Comparison of ENCODE assay signal across 10 mouse cellular contexts in the genomic region with DNA sequence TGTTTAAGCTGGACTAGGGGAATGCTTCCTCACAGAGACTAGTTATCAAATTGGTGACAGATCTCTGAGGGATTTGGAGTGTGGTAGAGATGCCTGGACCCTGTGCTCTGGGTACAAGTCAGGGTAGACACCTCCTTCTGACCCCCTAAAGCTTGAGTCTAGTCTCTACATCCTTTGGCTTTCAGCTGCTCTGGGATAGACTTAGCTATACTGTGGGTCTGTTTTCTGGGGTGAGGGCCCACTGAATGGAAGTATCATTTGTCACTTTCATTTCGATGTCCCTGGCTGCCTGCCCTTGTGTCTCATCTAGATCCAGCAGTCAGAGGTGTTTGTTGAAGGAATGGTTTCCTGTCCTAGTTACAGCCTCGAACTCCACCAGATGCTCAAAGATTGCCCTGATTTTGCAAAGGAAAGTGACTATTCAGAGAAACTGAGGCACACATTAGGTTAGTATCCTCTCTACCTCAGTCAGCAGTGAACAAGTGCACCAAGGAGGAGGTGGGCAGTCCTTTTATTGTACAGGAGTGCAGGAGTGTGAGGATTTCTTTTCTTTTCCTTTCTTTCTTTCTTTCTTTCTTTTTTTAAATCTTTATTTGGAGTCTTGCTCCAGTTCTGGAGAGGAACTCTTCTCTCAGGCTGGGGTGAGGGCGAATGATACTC. TPM values are rescaled to one million over a fixed set of nuclear protein-coding genes. Genes with fewer than 3 reads are reported as not detected.
DNase-seq lines count a peak whose midpoint lies in the region; ATAC-seq and TF ChIP-seq lines count a peak whose summit lies in the region.
"Had no signal": no experiment of that assay in that cellular context is flagged by ENCODE, and none has a peak within 500 bp of the region (broad histone marks: within the 10 kb centered on the region; RNA-seq: fewer than 3 reads in every experiment).

No protein-coding gene starts in this region.

- peak overlapping the region; percentile 54 for H3K4me2 ChIP-seq in heart, embryonic 14.5 days (ENCODE audit: low read length)
- peak overlapping the region; percentile 32; the same call in 1 of the 2 replicates for H3K4me2 ChIP-seq in stomach, embryonic 14.5 days (replicated peaks; ENCODE audit: low read depth, low read length)
- H3K4me2 ChIP-seq in stomach, postnatal 0 days (replicated peaks; ENCODE audit: low read depth) = no peak overlapping the region; the same call in 1 of the 2 replicates
- peak overlapping the region; percentile 52 for H3K4me2 ChIP-seq in limb, embryonic 13.5 days (replicated peaks)
- peak overlapping the region; percentile 49; the same call in 1 of the 2 replicates for H3K4me2 ChIP-seq in stomach, embryonic 16.5 days (ENCODE audit: low read depth, low read length)

- H3K9ac ChIP-seq in heart, embryonic 14.5 days (ENCODE audit: low read length) = no peak overlapping the region
- H3K9ac ChIP-seq in stomach, embryonic 14.5 days (replicated peaks; ENCODE audit: low read depth, low read length) = no peak overlapping the region
- H3K9ac ChIP-seq in stomach, postnatal 0 days (ENCODE audit: low read length) = no peak overlapping the region
- H3K9ac ChIP-seq in limb, embryonic 13.5 days = no peak overlapping the region
- H3K9ac ChIP-seq in stomach, embryonic 16.5 days (ENCODE audit: low read length) = no peak overlapping the region

- H3K4me3 ChIP-seq in heart, embryonic 14.5 days (ENCODE audit: control insufficient read depth in 1 of 2, insufficient read depth in 1 of 2, low read depth in 1 of 2, low read length in 2 of 2) = no peak overlapping the region
- no peak overlapping the region for H3K4me3 ChIP-seq in stomach, embryonic 14.5 days (ENCODE audit: low read depth, low read length)
- no peak overlapping the region for H3K4me3 ChIP-seq in stomach, postnatal 0 days (ENCODE audit: low read depth, low read length)
- H3K4me3 ChIP-seq in limb, embryonic 13.5 days = no peak overlapping the region
- no peak overlapping the region for H3K4me3 ChIP-seq in stomach, embryonic 16.5 days (replicated peaks; ENCODE audit: low read length)

- no peaks in the 10 kb centered on the region for H3K4me1 ChIP-seq in heart, embryonic 14.5 days (ENCODE audit: control insufficient read depth in 2 of 2, insufficient read depth in 2 of 2, low read length in 2 of 2)
- H3K4me1 ChIP-seq in stomach, embryonic 14.5 days (ENCODE audit: control insufficient read depth, insufficient read depth, low read length) = no peaks in the 10 kb centered on the region
- H3K4me1 ChIP-seq in stomach, postnatal 0 days (replicated peaks; ENCODE audit: control insufficient read depth, insufficient read depth) = no peaks in the 10 kb centered on the region
- 0 out of 2 replicates have a peak, but pooled peaks cover 6% of the 10 kb centered on the region for H3K4me1 ChIP-seq in limb, embryonic 13.5 days
- no peaks in the 10 kb centered on the region for H3K4me1 ChIP-seq in stomach, embryonic 16.5 days (ENCODE audit: control insufficient read depth, insufficient read depth, low read length)

- no peaks in the 10 kb centered on the region for H3K27me3 ChIP-seq in heart, embryonic 14.5 days (ENCODE audit: control insufficient read depth, insufficient read depth, low read length)
- H3K27me3 ChIP-seq in stomach, embryonic 14.5 days (ENCODE audit: control insufficient read depth, insufficient read depth, low read length) = no peaks in the 10 kb centered on the region
- H3K27me3 ChIP-seq in stomach, postnatal 0 days (ENCODE audit: control insufficient read depth, insufficient read depth, low read length) = no peaks in the 10 kb centered on the region
- H3K27me3 ChIP-seq in limb, embryonic 13.5 days = no peaks in the 10 kb centered on the region
- no peaks in the 10 kb centered on the region for H3K27me3 ChIP-seq in stomach, embryonic 16.5 days (ENCODE audit: control insufficient read depth, insufficient read depth, low read length)
- H3K27me3 ChIP-seq: Patski had no signal

- H3K27ac ChIP-seq in heart, embryonic 14.5 days (replicated peaks in 1 of 2; ENCODE audit: control insufficient read depth in 1 of 2, insufficient read depth in 1 of 2, low read depth in 2 of 2, low read length in 2 of 2) = no peak overlapping the region
- H3K27ac ChIP-seq in stomach, embryonic 14.5 days (ENCODE audit: low read length) = no peak overlapping the region
- no peak overlapping the region for H3K27ac ChIP-seq in stomach, postnatal 0 days (replicated peaks)
- H3K27ac ChIP-seq in limb, embryonic 13.5 days = no peak overlapping the region
- H3K27ac ChIP-seq in stomach, embryonic 16.5 days (ENCODE audit: low read length) = no peak overlapping the region

- no peak for TF ChIP-seq EP300 in stomach, postnatal 0 days (optimal IDR thresholded peaks at IDR 0.05)

- WGBS in heart, embryonic 14.5 days = 24% methylated on average over 3 of the region's 3 CpGs
- WGBS in stomach, embryonic 14.5 days = 27% methylated on average over 3 of the region's 3 CpGs
- 29% methylated on average over 3 of the region's 3 CpGs for WGBS in stomach, postnatal 0 days
- WGBS in limb, embryonic 13.5 days = 37% methylated on average over 3 of the region's 3 CpGs
- whole genome bisulfite sequencing in stomach, embryonic 16.5 days = 27% methylated on average over 3 of the region's 3 CpGs

- no peak for TF ChIP-seq CTCF in stomach, postnatal 0 days (IDR thresholded peaks at IDR 0.05; ENCODE audit: low read depth)

- no peaks in the 10 kb centered on the region for H3K9me3 ChIP-seq in heart, embryonic 14.5 days (ENCODE audit: control insufficient read depth, low read length)
- no peaks in the 10 kb centered on the region for H3K9me3 ChIP-seq in stomach, embryonic 14.5 days (ENCODE audit: control insufficient read depth, low read depth, low read length)
- no peaks in the 10 kb centered on the region for H3K9me3 ChIP-seq in stomach, postnatal 0 days (ENCODE audit: control insufficient read depth, low read length)
- no peaks in the 10 kb centered on the region for H3K9me3 ChIP-seq in limb, embryonic 13.5 days
- no peaks in the 10 kb centered on the region for H3K9me3 ChIP-seq in stomach, embryonic 16.5 days (replicated peaks; ENCODE audit: control insufficient read depth, low read length)

- H3K36me3 ChIP-seq in heart, embryonic 14.5 days (ENCODE audit: control insufficient read depth, insufficient read depth, low read length) = no peaks in the 10 kb centered on the region
- H3K36me3 ChIP-seq in stomach, embryonic 14.5 days (ENCODE audit: control insufficient read depth, insufficient read depth, low read length) = no peaks in the 10 kb centered on the region
- H3K36me3 ChIP-seq in stomach, postnatal 0 days (ENCODE audit: control insufficient read depth, insufficient read depth, low read length) = no peaks in the 10 kb centered on the region
- H3K36me3 ChIP-seq in limb, embryonic 13.5 days = no peaks in the 10 kb centered on the region
- no peaks in the 10 kb centered on the region for H3K36me3 ChIP-seq in stomach, embryonic 16.5 days (ENCODE audit: control insufficient read depth, insufficient read depth, low read length)

- intact Hi-C loops in left cerebral cortex, postnatal 25 days (cut with DNase I) = no loop called here

- no peak for DNase-seq in heart, adult 8-10 months (ENCODE audit: low spot score)
- no peak for DNase-seq in stomach, postnatal 0 days (ENCODE audit: low spot score)
- no peak for DNase-seq in left cerebral cortex, adult 8-10 months (ENCODE audit: low spot score in 2 of 2)
- no peak for DNase-seq in left cerebral cortex, postnatal 25 days (ENCODE audit: low spot score in 2 of 2)
- DNase-seq: thymus, postnatal 14 days had no signal

- ATAC-seq in heart, embryonic 14.5 days (ENCODE audit: insufficient number of reproducible peaks, insufficient read depth, low FRiP score, low read depth) = no peak
- ATAC-seq in stomach, embryonic 14.5 days (ENCODE audit: insufficient number of reproducible peaks, insufficient read depth, low FRiP score, low read depth) = no peak
- no peak for ATAC-seq in stomach, postnatal 0 days (ENCODE audit: low FRiP score, low TSS enrichment)
- ATAC-seq in limb, embryonic 13.5 days (ENCODE audit: low FRiP score, low read depth) = no peak
- ATAC-seq in stomach, embryonic 16.5 days (ENCODE audit: insufficient read depth, low FRiP score) = no peak
- ATAC-seq: Patski had no signal

RNA-seq across cellular contexts. Expression of gene Nrxn3, which starts 0.5 kb away (rescaled TPM):
- 1.7 and 2.2 TPM in 2 replicates for polyA plus RNA-seq in heart, embryonic 14.5 days (2014; fragmentation: Nextera tagmentation; extraction: Ambion mirVana)
- total RNA-seq in heart, adult 8-10 months (2022) = under 1 TPM in 3 of 4 experiments, not detected in 1; 0.03 to 0.30 (median 0.28) TPM
- polyA plus RNA-seq in stomach, embryonic 14.5 days (2014; fragmentation: Nextera tagmentation; extraction: Ambion mirVana) = 4.8 and 6.3 TPM in 2 replicates
- polyA plus RNA-seq in stomach, postnatal 0 days (2015; fragmentation: Nextera tagmentation; extraction: Ambion mirVana) = 1.0 and 1.1 TPM in 2 replicates
- polyA plus RNA-seq in limb, embryonic 13.5 days (2015; fragmentation: Nextera tagmentation; extraction: Ambion mirVana) = 1.0 and 1.5 TPM in 2 replicates
- polyA plus RNA-seq in stomach, embryonic 16.5 days (2015; fragmentation: Nextera tagmentation; extraction: Ambion mirVana) = 2.2 TPM in 2 replicates
- total RNA-seq in left cerebral cortex, adult 8-10 months (2022) = 100 to 1,000 TPM; 226 to 258 (median 238) TPM
- 100 to 1,000 TPM; 209 to 271 TPM for total RNA-seq in left cerebral cortex, postnatal 25 days (2021)
- polyA plus RNA-seq: Patski had no signal
